Mouse (Mus musculus): Measurements from ENCODE around the gene Fhl2. TPM values are rescaled to one million over a fixed set of nuclear protein-coding genes. Genes with fewer than 3 reads are reported as not detected.

The Fhl2 gene
- polyA plus RNA-seq, 1 experiment: 58.9 TPM

GRCm38 (mm10) chr1:43092056-43093015 is 104.4 kb downstream of the Fhl2 start:
- 6% methylated on average over 102 of the region's 102 CpGs for WGBS
- DNase-seq: peak; percentile 65

GRCm38 (mm10) chr1:43091306-43092055 is 105.3 kb downstream of the Fhl2 start:
- WGBS: 49% methylated on average over 13 of the region's 13 CpGs
- H3K4me3 ChIP-seq (ENCODE audit: control insufficient read depth, insufficient read depth, low read length): peak overlapping the region; percentile 93
- no peak for TF ChIP-seq CTCF (IDR thresholded peaks at IDR 0.05; ENCODE audit: borderline replicate concordance, control insufficient read depth, extremely low read depth, insufficient read depth, low read length, poor library complexity)
- no peak for TF ChIP-seq POLR2A (IDR thresholded peaks at IDR 0.05; ENCODE audit: control insufficient read depth, extremely low read depth, insufficient read depth, low read length, poor library complexity)
- H3K4me1 ChIP-seq (replicated peaks; ENCODE audit: control insufficient read depth, insufficient read depth, low read length): peaks cover 12% of the 10 kb centered on the region
- peak; percentile 7 for DNase-seq
- H3K27me3 ChIP-seq (ENCODE audit: control insufficient read depth, insufficient read depth, low read length): no peaks in the 10 kb centered on the region; the same call in 1 of the 2 replicates
- no peak overlapping the region for H3K27ac ChIP-seq (ENCODE audit: control insufficient read depth, insufficient read depth, low read length)
- H3K36me3 ChIP-seq (ENCODE audit: control insufficient read depth, insufficient read depth, low read length): no peaks in the 10 kb centered on the region

More at GRCm38 (mm10) chr1:43092056-43093015, 104.4 kb downstream of the Fhl2 start:
- H3K4me1 ChIP-seq (replicated peaks; ENCODE audit: control insufficient read depth, insufficient read depth, low read length): peaks cover 12% of the 10 kb centered on the region
- no peaks in the 10 kb centered on the region for H3K36me3 ChIP-seq (ENCODE audit: control insufficient read depth, insufficient read depth, low read length)
- H3K27me3 ChIP-seq (ENCODE audit: control insufficient read depth, insufficient read depth, low read length): no peaks in the 10 kb centered on the region; the same call in 1 of the 2 replicates
- H3K27ac ChIP-seq (ENCODE audit: control insufficient read depth, insufficient read depth, low read length): no peak overlapping the region
- peak overlapping the region; percentile 93 for H3K4me3 ChIP-seq (ENCODE audit: control insufficient read depth, insufficient read depth, low read length)
- TF ChIP-seq CTCF (IDR thresholded peaks at IDR 0.05; ENCODE audit: borderline replicate concordance, control insufficient read depth, extremely low read depth, insufficient read depth, low read length, poor library complexity): 0 out of 2 replicates have a peak, but pooled peaks have one; percentile 31
- peak; percentile 51 for TF ChIP-seq POLR2A (IDR thresholded peaks at IDR 0.05; ENCODE audit: control insufficient read depth, extremely low read depth, insufficient read depth, low read length, poor library complexity)

- DNase-seq: no peak
- TF ChIP-seq CTCF (IDR thresholded peaks at IDR 0.05; ENCODE audit: borderline replicate concordance, control insufficient read depth, extremely low read depth, insufficient read depth, low read length, poor library complexity): no peak
- no peak for TF ChIP-seq POLR2A (IDR thresholded peaks at IDR 0.05; ENCODE audit: control insufficient read depth, extremely low read depth, insufficient read depth, low read length, poor library complexity)
- Histone ChIP-seq H3K27ac (ENCODE audit: control insufficient read depth, insufficient read depth, low read length) (no peak overlapping the region), H3K4me1 (replicated peaks; ENCODE audit: control insufficient read depth, insufficient read depth, low read length) (peaks cover 12% of the 10 kb centered on the region), H3K4me3 (ENCODE audit: control insufficient read depth, insufficient read depth, low read length) (no peak overlapping the region), H3K36me3 (ENCODE audit: control insufficient read depth, insufficient read depth, low read length) (no peaks in the 10 kb centered on the region), H3K27me3 (ENCODE audit: control insufficient read depth, insufficient read depth, low read length) (no peaks in the 10 kb centered on the region; the same call in 1 of the 2 replicates)
- 92% methylated on average over 1 of the region's 1 CpGs for WGBS
Observed at GRCm38 (mm10) chr1:43090418-43090817, 106.4 kb downstream of the Fhl2 start.

GRCm38 (mm10) chr1:43082946-43083345 is 113.8 kb downstream of the Fhl2 start:
- H3K4me3 ChIP-seq (ENCODE audit: control insufficient read depth, insufficient read depth, low read length): no peak overlapping the region
- no peak for TF ChIP-seq POLR2A (IDR thresholded peaks at IDR 0.05; ENCODE audit: control insufficient read depth, extremely low read depth, insufficient read depth, low read length, poor library complexity)
- TF ChIP-seq CTCF (IDR thresholded peaks at IDR 0.05; ENCODE audit: borderline replicate concordance, control insufficient read depth, extremely low read depth, insufficient read depth, low read length, poor library complexity): no peak
- DNase-seq: no peak
- no peaks in the 10 kb centered on the region for H3K4me1 ChIP-seq (replicated peaks; ENCODE audit: control insufficient read depth, insufficient read depth, low read length)
- H3K27me3 ChIP-seq (ENCODE audit: control insufficient read depth, insufficient read depth, low read length): no peaks in the 10 kb centered on the region
- 97% methylated on average over 5 of the region's 5 CpGs for WGBS
- H3K27ac ChIP-seq (ENCODE audit: control insufficient read depth, insufficient read depth, low read length): no peak overlapping the region
- H3K36me3 ChIP-seq (ENCODE audit: control insufficient read depth, insufficient read depth, low read length): no peaks in the 10 kb centered on the region

- no peak overlapping the region for H3K27ac ChIP-seq (ENCODE audit: control insufficient read depth, insufficient read depth, low read length)
- no peaks in the 10 kb centered on the region for H3K36me3 ChIP-seq (ENCODE audit: control insufficient read depth, insufficient read depth, low read length)
- DNase-seq: no peak
- TF ChIP-seq POLR2A (IDR thresholded peaks at IDR 0.05; ENCODE audit: control insufficient read depth, extremely low read depth, insufficient read depth, low read length, poor library complexity) (no peak), CTCF (IDR thresholded peaks at IDR 0.05; ENCODE audit: borderline replicate concordance, control insufficient read depth, extremely low read depth, insufficient read depth, low read length, poor library complexity) (no peak)
- 41% methylated on average over 2 of the region's 2 CpGs for WGBS
- no peaks in the 10 kb centered on the region for H3K27me3 ChIP-seq (ENCODE audit: control insufficient read depth, insufficient read depth, low read length)
- no peak overlapping the region for H3K4me3 ChIP-seq (ENCODE audit: control insufficient read depth, insufficient read depth, low read length)
- H3K4me1 ChIP-seq (replicated peaks; ENCODE audit: control insufficient read depth, insufficient read depth, low read length): no peaks in the 10 kb centered on the region
Observed at GRCm38 (mm10) chr1:43078124-43078523, 118.7 kb downstream of the Fhl2 start.

GRCm38 (mm10) chr1:43074791-43075190 is 122.0 kb downstream of the Fhl2 start:
- Histone ChIP-seq H3K27ac (ENCODE audit: control insufficient read depth, insufficient read depth, low read length) (no peak overlapping the region), H3K4me3 (ENCODE audit: control insufficient read depth, insufficient read depth, low read length) (no peak overlapping the region), H3K4me1 (replicated peaks; ENCODE audit: control insufficient read depth, insufficient read depth, low read length) (0 out of 2 replicates have a peak, but pooled peaks cover 3% of the 10 kb centered on the region), H3K27me3 (ENCODE audit: control insufficient read depth, insufficient read depth, low read length) (no peaks in the 10 kb centered on the region), H3K36me3 (ENCODE audit: control insufficient read depth, insufficient read depth, low read length) (no peaks in the 10 kb centered on the region)
- no peak for DNase-seq
- TF ChIP-seq POLR2A (IDR thresholded peaks at IDR 0.05; ENCODE audit: control insufficient read depth, extremely low read depth, insufficient read depth, low read length, poor library complexity): no peak
- TF ChIP-seq CTCF (IDR thresholded peaks at IDR 0.05; ENCODE audit: borderline replicate concordance, control insufficient read depth, extremely low read depth, insufficient read depth, low read length, poor library complexity): no peak
- WGBS: 97% methylated on average over 2 of the region's 2 CpGs

Other genes with a start within 250 kb of the Fhl2 start
- gene Gpr45, start 244.1 kb downstream of the Fhl2 start, polyA plus RNA-seq (2012; rRNA removed): 0.60 and 2.4 TPM in 2 replicates
- gene Tgfbrap1, start 98.3 kb downstream of the Fhl2 start, polyA plus RNA-seq (2012; rRNA removed): 22.9 and 24.7 TPM in 2 replicates
- gene AI597479, start 98.3 kb downstream of the Fhl2 start, polyA plus RNA-seq (2012; rRNA removed): 5.3 and 6.3 TPM in 2 replicates
- gene Nck2, start 247.6 kb upstream of the Fhl2 start, polyA plus RNA-seq (2012; rRNA removed): 106 and 122 TPM in 2 replicates

Data from thymus, adult 2 months (tissue).